Mouse (Mus musculus): ENCODE measurements around the gene Ascl2. TPM values are rescaled to one million over a fixed set of nuclear protein-coding genes. Genes with fewer than 3 reads are reported as not detected.
A peak's percentile ranks its signal among the peaks of the same experiment; 100 is the strongest.

Gene Ascl2
- total and polyA plus RNA-seq, 2 experiments from 2014 or later, result 0.44 TPM; not detected in 1

DNA sequence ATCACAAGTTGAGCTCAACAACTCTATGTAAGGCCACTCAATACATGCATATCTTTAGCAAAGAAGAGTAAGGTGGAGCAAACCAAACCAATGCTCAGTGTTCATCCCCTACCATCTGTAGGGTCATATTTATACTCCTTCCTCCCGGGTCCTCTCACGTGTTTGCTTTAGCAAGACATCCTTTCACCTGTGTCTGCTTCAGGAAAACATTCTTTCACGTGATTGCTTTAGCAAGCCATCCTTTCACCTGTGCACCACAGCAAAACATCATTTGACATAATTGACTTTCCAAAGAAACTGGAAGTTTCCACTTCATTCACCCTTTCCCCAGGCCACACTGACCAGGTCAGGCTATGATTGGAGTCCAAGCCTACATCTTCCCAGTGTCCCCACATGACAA lies 38.0 kb downstream of the Ascl2 start, which contains the start of gene Th:
Th (minus strand) TSS at position 101 of the 400 bp plus-strand sequence.
- no peak within 1 kb of the TSS for H3K4me2 ChIP-seq (ENCODE audit: low read depth)
- H3K4me3 ChIP-seq (ENCODE audit: low read depth, low read length), result no peak within 1 kb of the TSS
- WGBS, result 84% methylated on average over 3 of the region's 3 CpGs
- H3K27me3 ChIP-seq (ENCODE audit: insufficient read depth, low read length), result no peaks in the 10 kb centered on the region
- no peak for TF ChIP-seq CTCF (IDR thresholded peaks at IDR 0.05; ENCODE audit: low read depth)
- H3K9me3 ChIP-seq (ENCODE audit: low read length), result no peaks in the 10 kb centered on the region
- no peak for ATAC-seq
- DNase-seq, result no peak
- no peaks in the 10 kb centered on the region for H3K4me1 ChIP-seq (ENCODE audit: insufficient read depth)
- no peaks in the 10 kb centered on the region for H3K36me3 ChIP-seq (ENCODE audit: insufficient read depth)
- H3K27ac ChIP-seq (ENCODE audit: low read depth, low read length), result no peak within 1 kb of the TSS
- no peak within 1 kb of the TSS for H3K9ac ChIP-seq

DNA sequence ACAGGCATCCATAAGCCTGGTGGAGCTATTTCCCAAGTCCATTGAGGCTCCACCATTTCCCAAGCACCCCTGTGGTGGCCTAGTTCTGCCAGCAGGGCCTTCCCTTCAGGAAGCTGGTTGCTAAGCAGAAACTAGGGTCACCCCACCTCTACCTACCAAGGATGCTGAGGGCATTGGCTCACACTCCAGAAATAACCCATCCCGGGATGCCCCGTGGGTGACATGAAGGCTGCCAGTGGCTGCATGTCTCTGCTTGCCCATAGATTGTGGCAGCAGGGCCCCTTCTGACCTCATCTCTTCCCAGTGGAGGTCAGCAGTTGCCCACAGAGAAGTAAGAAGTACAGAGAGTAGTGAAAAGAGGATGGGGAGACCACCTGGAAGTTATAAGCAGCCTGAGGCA lies 39.5 kb downstream of the Ascl2 start:
- no peak overlapping the region for H3K9ac ChIP-seq
- no peak overlapping the region for H3K4me2 ChIP-seq (ENCODE audit: low read depth)
- H3K9me3 ChIP-seq (ENCODE audit: low read length), result no peaks in the 10 kb centered on the region
- WGBS, result 93% methylated on average over 2 of the region's 2 CpGs
- H3K4me3 ChIP-seq (ENCODE audit: low read depth, low read length), result no peak overlapping the region
- ATAC-seq (no peak), DNase-seq (no peak)
- TF ChIP-seq CTCF (IDR thresholded peaks at IDR 0.05; ENCODE audit: low read depth), result no peak
- no peak overlapping the region for H3K27ac ChIP-seq (ENCODE audit: low read depth, low read length)
- no peaks in the 10 kb centered on the region for H3K4me1 ChIP-seq (ENCODE audit: insufficient read depth)
- no peaks in the 10 kb centered on the region for H3K36me3 ChIP-seq (ENCODE audit: insufficient read depth)
- H3K27me3 ChIP-seq (ENCODE audit: insufficient read depth, low read length), result no peaks in the 10 kb centered on the region

DNA sequence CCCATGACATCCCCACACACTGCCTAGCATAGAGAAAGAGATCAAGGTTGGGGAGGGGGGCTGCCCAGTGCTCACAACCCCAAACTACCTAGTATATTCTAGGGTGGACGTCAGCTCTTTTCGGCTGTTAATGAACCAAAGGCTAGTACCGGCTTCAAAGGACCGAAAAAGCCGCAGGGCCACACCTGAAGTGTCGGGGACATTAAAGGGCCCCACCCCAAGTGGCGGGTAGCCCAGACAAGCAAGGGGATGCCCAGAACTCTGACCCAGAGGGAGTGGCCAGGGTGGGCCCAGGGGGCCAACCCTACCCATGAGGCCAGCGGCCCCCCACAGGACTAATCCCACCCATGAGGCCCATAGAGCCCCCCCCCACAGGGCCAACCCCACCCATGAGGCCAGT lies 41.8 kb downstream of the Ascl2 start:
- Histone ChIP-seq H3K4me2 (ENCODE audit: low read depth) (no peak overlapping the region), H3K27ac (ENCODE audit: low read depth, low read length) (no peak overlapping the region), H3K9me3 (ENCODE audit: low read length) (no peaks in the 10 kb centered on the region), H3K4me1 (ENCODE audit: insufficient read depth) (no peaks in the 10 kb centered on the region), H3K27me3 (ENCODE audit: insufficient read depth, low read length) (no peaks in the 10 kb centered on the region), H3K9ac (no peak overlapping the region), H3K4me3 (ENCODE audit: low read depth, low read length) (no peak overlapping the region), H3K36me3 (ENCODE audit: insufficient read depth) (no peaks in the 10 kb centered on the region)
- TF ChIP-seq CTCF (IDR thresholded peaks at IDR 0.05; ENCODE audit: low read depth), result no peak
- DNase-seq, result no peak
- ATAC-seq, result no peak
- WGBS, result 86% methylated on average over 8 of the region's 8 CpGs

DNA sequence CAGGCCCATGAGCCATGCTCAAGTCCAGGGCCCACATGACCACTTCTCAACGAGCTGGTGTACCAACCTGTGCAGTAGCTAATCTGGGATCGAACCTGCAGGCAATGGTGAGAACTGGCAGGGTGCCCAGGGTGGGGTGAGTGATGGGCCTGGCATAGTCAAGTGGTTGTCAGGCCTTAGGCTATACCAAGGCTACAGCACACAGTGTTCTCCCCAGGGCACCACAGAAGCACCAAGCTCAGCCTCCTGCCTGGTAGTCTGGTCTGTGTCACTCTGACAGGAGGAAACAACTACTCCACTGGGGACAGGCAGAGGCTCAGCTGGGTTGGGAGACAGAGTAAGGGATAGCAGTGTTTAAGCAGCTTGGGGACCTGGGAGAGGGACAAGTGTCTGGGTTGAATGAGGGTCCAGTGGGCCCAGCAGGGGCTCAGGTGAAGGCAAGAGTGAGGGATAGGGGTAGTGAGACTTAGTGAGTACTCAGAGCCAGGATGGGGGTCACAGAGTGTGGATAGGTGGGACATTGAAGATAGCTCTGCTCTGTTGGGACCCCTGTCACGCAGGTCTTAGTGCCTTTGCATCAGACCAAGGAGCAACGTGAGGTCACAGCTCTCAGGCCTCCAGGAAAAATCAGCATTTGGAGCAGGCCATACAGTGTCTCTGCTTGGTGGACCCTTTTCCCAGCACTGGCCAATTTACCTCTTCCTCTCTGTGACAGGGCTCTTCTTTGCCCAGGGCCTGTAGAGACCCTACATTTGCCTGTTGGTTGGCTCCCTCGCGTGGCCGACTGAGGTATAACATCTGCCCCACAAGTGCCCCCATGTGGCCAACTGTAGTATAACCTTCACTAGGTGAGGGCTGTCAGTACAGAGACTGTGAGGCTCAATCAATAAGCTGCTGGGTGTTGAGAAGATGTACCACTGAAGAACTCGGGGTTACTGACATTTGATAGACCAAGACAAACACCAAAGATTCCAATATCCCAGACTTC lies 50.1 kb downstream of the Ascl2 start:
- no peaks in the 10 kb centered on the region for H3K27me3 ChIP-seq (ENCODE audit: insufficient read depth, low read length)
- H3K9me3 ChIP-seq (ENCODE audit: low read length), result no peaks in the 10 kb centered on the region
- peak; percentile 100 for TF ChIP-seq CTCF (IDR thresholded peaks at IDR 0.05; ENCODE audit: low read depth)
- WGBS, result 26% methylated on average over 8 of the region's 8 CpGs
- DNase-seq (peak; percentile 85), ATAC-seq (peak; percentile 76)
- no peaks in the 10 kb centered on the region for H3K36me3 ChIP-seq (ENCODE audit: insufficient read depth)
- H3K4me3 ChIP-seq (ENCODE audit: low read depth, low read length), result no peak overlapping the region
- H3K4me2 ChIP-seq (ENCODE audit: low read depth), result no peak overlapping the region
- H3K27ac ChIP-seq (ENCODE audit: low read depth, low read length), result no peak overlapping the region
- H3K4me1 ChIP-seq (ENCODE audit: insufficient read depth), result no peaks in the 10 kb centered on the region
- no peak overlapping the region for H3K9ac ChIP-seq

DNA sequence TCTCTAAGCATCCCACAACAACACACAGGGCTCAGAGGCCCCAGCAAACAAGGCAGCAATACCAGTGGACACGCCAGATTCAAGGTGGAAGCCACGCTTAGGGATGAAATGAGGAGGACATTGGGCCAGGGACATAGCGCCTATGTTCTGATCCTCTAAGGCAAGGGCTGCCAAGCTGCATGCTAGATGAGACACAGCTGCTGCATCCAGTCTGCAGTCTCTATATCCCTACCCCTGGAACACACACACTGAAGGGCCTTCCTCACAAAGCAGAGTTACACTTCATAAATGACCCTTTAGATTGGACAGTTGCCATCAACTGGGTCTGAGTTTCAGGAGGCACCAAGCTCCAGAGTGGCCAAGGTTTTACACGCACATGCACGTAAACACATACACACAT lies 51.4 kb downstream of the Ascl2 start:
- Histone ChIP-seq H3K9ac (no peak overlapping the region), H3K27me3 (ENCODE audit: insufficient read depth, low read length) (no peaks in the 10 kb centered on the region), H3K36me3 (ENCODE audit: insufficient read depth) (no peaks in the 10 kb centered on the region), H3K9me3 (ENCODE audit: low read length) (no peaks in the 10 kb centered on the region), H3K27ac (ENCODE audit: low read depth, low read length) (no peak overlapping the region), H3K4me3 (ENCODE audit: low read depth, low read length) (no peak overlapping the region), H3K4me1 (ENCODE audit: insufficient read depth) (no peaks in the 10 kb centered on the region), H3K4me2 (ENCODE audit: low read depth) (no peak overlapping the region)
- WGBS, result 86% methylated on average over 5 of the region's 5 CpGs
- no peak for DNase-seq
- no peak for TF ChIP-seq CTCF (IDR thresholded peaks at IDR 0.05; ENCODE audit: low read depth)
- no peak for ATAC-seq

Other genes starting within 250 kb of the Ascl2 start
- not detected in 2 replicates for gene Ins2, start 225.9 kb downstream of the Ascl2 start, total RNA-seq (2014; rRNA removed)
- 1.4 and 2.3 TPM in 2 replicates for gene Ins2, start 225.9 kb downstream of the Ascl2 start, polyA plus RNA-seq (2015; fragmentation: Nextera tagmentation; extraction: Ambion mirVana)
- gene Th, start 38.1 kb downstream of the Ascl2 start, total RNA-seq (2014; rRNA removed), result 7.9 and 15.6 TPM in 2 replicates
- gene Th, start 38.1 kb downstream of the Ascl2 start, polyA plus RNA-seq (2015; fragmentation: Nextera tagmentation; extraction: Ambion mirVana), result 7.9 and 8.9 TPM in 2 replicates
- 1.4 TPM in 1 of 2 replicates, not detected in the other for gene Tspan32, start 35.8 kb upstream of the Ascl2 start, total RNA-seq (2014; rRNA removed)
- 0.53 and 0.56 TPM in 2 replicates for gene Tspan32, start 35.8 kb upstream of the Ascl2 start, polyA plus RNA-seq (2015; fragmentation: Nextera tagmentation; extraction: Ambion mirVana)
- 349 and 423 TPM in 2 replicates for gene Cd81, start 83.5 kb upstream of the Ascl2 start, total RNA-seq (2014; rRNA removed)
- 470 and 473 TPM in 2 replicates for gene Cd81, start 83.5 kb upstream of the Ascl2 start, polyA plus RNA-seq (2015; fragmentation: Nextera tagmentation; extraction: Ambion mirVana)
- 71.5 and 86.5 TPM in 2 replicates for gene Tssc4, start 100.0 kb upstream of the Ascl2 start, total RNA-seq (2014; rRNA removed)
- 91.8 and 101 TPM in 2 replicates for gene Tssc4, start 100.0 kb upstream of the Ascl2 start, polyA plus RNA-seq (2015; fragmentation: Nextera tagmentation; extraction: Ambion mirVana)
- 1.0 and 1.3 TPM in 2 replicates for gene Trpm5, start 125.4 kb upstream of the Ascl2 start, total RNA-seq (2014; rRNA removed)
- 1.1 and 1.2 TPM in 2 replicates for gene Trpm5, start 125.4 kb upstream of the Ascl2 start, polyA plus RNA-seq (2015; fragmentation: Nextera tagmentation; extraction: Ambion mirVana)
- gene Kcnq1, start 137.1 kb upstream of the Ascl2 start, total RNA-seq (2014; rRNA removed), result 0.77 and 1.00 TPM in 2 replicates
- gene Kcnq1, start 137.1 kb upstream of the Ascl2 start, polyA plus RNA-seq (2015; fragmentation: Nextera tagmentation; extraction: Ambion mirVana), result 1.1 and 2.0 TPM in 2 replicates

Data from forebrain, postnatal 0 days (tissue).